Mouse (Mus musculus): ENCODE results near the gene Bhmt2.
A peak's percentile ranks its signal among the peaks of the same experiment; 100 is the strongest.

Bhmt2 gene

GRCm38 (mm10) chr13:93637282-93638245 is 36.5 kb downstream of the Bhmt2 start, which contains the start of gene Bhmt:
Gene Bhmt (minus strand): TSS chr13:93637961.
- DNase-seq = no peak

- DNase-seq = no peak
Observed at GRCm38 (mm10) chr13:93636561-93636960, 37.5 kb downstream of the Bhmt2 start.

- no peak for DNase-seq
Observed at GRCm38 (mm10) chr13:93632927-93633326, 41.2 kb downstream of the Bhmt2 start.

- DNase-seq = no peak
Observed at GRCm38 (mm10) chr13:93630941-93631705, 43.0 kb downstream of the Bhmt2 start.

- no peak for DNase-seq
Observed at GRCm38 (mm10) chr13:93628861-93629260, 45.2 kb downstream of the Bhmt2 start.

GRCm38 (mm10) chr13:93614361-93614948 is 59.6 kb downstream of the Bhmt2 start:
- peak; percentile 10 for DNase-seq

- DNase-seq = no peak
Observed at GRCm38 (mm10) chr13:93613771-93614170, 60.3 kb downstream of the Bhmt2 start.

- DNase-seq = peak; percentile 86
Observed at GRCm38 (mm10) chr13:93612660-93613607, 61.2 kb downstream of the Bhmt2 start.

- DNase-seq = no peak
Observed at GRCm38 (mm10) chr13:93608476-93608875, 65.6 kb downstream of the Bhmt2 start.

GRCm38 (mm10) chr13:93607701-93608100 is 66.4 kb downstream of the Bhmt2 start:
- no peak for DNase-seq

- peak; percentile 24 for DNase-seq
Observed at GRCm38 (mm10) chr13:93606868-93607578, 67.1 kb downstream of the Bhmt2 start.
